Mouse (Mus musculus): ENCODE results near the gene Zbtb3.

The Zbtb3 gene

DNA sequence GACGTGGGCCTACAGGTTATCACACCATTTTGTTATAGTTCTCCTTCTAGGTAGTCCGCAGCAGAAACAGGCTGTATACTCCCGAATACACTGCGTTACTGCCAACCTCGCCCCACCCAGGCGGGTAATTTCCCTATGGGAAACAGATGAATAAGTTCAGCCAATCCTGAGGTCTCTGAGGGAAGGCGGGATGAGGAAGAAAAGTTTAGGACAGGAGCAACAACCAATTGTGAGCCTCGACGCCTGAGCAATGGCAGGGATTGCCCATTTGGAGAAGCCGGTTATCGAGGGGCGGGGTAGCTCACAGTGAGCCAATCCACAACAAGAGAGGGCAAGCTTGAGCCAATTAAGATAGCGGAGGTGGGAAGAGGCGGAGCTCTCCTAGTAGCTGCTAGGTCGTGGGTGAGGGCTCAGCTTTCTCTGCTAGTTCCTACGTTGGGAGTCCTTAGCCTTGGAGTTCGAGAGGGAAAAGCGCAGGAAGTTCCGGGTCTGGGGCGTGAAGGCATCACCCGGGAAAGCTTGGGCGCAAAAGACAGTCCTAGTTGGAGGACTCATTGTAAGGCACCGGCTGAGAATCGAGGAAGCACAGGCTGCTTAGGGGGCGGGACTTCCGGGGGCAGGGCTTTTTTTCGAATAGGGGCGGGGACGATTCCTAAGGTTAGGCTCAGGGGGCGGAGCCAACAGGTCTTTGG is at the start of gene Zbtb3:
TSS of gene Zbtb3 (plus strand) at position 426 of the 692 bp plus-strand sequence.
- DNase-seq (ENCODE audit: low read depth, low spot score): peak; percentile 98

DNA sequence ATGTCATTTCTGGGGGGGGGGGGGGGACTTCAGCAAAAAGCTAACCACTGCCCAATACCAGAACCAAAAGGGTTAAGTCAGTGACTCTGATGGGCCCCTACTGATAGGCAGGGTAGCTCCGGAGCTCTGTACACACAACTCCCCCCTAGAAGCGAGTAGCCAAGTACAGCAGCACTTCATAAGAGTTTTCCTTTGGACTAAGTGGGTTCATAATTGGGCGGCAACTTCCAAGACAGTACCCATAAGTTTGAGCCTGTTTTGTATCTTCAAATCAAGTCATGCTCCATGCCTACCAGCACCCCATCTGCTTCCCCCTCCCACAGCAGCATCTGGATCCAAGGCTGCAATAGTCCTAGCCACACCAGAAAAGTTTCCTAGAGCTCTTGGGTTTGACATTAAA is 46.7 kb upstream of the Zbtb3 start:
- no peak for DNase-seq (ENCODE audit: low read depth, low spot score)

DNA sequence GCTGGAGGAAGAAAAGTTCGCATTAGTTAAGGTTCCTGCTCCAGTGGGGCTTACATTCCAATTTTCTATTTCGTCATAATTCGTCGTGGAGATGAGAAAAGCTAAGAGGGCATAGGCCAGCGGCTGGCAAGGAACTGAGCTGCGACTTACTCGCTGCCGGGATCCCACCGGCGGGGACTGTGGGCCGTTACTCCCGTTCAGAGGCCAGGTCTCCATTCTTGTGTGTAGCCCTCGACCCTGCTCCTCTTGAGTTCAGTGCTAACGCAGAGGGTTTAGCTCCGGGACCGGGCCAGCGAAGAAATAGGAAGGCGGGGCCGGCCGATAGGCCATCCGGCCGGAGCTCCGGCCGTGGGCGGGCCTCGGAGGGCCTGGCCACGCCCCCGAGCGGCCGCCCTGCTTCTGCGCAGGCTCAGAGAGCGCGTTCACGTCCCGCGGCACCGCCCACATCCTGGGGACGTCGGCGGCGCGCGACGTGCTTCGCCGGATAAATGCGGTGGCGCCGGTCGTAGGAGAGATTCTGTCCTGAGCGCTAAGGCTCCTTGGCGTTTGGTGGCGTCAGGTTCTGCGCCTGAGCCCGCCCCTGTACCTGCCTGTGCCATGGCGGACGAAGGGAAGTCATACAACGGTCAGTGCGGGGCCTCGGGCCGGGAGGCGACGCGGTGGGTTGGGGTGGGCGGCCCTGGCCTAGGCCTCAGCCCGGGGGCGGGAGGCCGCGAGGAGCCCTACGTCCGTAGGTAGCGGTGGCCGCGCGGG is 45.5 kb upstream of the Zbtb3 start, which contains the start of gene Nxf1:
TSS of gene Nxf1 (plus strand) at position 439 of the 753 bp plus-strand sequence.
- DNase-seq (ENCODE audit: low read depth, low spot score): peak; percentile 84

DNA sequence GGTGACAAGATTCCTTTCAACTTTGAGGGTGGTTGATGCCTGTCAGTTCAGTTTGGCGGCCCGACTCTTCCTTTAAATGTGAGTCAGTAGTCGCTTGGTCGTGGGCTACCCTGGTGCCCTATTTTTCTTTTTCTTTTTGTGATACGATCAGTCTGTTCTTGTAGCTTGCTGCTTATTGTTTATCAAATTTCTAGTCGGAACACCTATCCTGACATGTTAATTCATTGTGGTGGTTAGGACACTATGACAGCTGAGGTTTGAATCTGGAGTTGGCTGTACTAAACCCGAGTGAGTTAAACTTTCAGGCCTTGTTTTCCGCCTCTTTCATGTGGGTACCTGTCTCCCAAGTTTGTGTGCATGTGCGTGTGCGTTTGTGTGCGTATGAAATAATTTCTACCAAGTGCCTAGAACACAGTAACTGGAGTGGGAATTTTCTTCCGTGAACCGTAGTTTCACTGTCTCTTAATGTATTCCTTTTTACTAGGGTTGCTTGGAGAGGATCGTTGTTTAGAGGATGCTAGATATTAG is 44.8 kb upstream of the Zbtb3 start:
- no peak for DNase-seq (ENCODE audit: low read depth, low spot score)

DNA sequence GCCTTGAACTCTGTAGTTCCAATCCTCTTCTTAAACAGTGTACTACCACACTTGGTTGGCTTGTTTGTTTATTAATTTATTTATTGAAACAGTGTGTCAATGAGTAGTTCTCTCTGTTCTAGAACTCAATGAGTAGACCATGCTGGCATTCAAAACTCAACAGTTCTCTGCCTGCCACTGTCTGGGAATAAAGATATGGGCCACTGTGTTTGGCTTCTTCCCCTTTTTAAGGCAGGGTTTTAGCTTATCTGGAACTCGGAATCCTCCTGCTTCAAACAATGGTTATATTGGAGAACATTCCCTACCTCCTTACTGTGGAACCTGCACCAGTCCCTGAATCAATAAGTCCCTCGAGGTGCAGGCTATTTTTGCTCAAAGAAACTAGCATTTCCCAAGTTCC is 43.5 kb upstream of the Zbtb3 start:
- DNase-seq (ENCODE audit: low read depth, low spot score): no peak

DNA sequence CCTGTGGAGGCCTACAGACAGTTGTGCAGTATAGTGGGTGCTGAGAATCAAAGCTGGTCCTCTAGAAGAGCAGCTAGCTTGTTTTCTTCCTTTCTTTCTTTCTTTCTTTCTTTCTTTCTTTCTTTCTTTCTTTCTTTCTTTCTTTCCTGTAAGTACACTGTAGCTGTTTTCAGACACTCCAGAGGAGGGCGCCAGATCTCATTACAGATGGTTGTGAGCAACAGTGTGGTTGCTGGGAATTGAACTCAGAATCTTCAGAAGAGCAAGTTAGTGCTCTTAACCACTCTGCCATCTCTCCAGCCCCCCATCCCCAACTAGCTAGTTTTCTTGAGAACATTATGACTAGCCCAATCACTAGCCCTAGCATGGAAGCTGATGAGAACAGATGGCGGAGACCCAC is 41.6 kb upstream of the Zbtb3 start:
- no peak for DNase-seq (ENCODE audit: low read depth, low spot score)

DNA sequence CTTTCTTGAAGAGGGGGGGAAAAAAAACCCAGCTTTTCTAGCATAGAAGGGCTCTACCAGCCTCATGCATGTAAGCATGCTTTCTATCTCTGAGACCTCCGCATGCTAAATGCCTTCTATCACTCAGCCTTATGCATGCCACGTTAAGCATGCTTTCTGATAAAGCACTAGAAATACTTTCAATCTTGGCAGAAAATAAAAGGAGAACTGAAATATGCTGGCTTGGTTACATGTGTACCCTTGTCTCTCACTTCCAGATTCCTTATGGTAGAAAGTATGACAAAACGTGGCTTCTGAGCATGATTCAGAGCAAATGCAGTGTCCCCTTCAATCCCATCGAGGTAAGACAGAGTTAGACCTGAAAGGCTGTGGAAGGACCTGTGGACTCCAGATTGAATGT is 39.1 kb upstream of the Zbtb3 start:
- DNase-seq (ENCODE audit: low read depth, low spot score): no peak

DNA sequence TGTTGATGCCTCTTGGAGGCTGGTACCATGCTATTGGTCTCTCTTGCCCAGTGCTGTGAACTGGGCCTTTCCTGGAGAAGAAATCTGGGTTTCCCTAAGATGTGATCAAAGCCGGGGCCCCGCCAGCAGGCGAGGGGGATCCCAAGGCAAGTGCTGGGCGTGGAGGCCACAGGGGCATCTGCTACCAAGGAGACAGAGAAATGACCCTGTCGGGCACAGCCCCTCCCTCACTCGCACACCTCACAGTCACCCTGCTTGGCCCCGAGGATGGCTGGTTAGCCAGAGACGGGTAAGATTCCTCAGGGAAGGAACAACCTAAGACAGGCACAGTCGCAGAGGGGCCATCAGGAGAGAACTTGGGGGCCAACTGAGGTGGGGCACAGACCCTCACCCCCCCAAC is 36.8 kb upstream of the Zbtb3 start:
- no peak for DNase-seq (ENCODE audit: low read depth, low spot score)

DNA sequence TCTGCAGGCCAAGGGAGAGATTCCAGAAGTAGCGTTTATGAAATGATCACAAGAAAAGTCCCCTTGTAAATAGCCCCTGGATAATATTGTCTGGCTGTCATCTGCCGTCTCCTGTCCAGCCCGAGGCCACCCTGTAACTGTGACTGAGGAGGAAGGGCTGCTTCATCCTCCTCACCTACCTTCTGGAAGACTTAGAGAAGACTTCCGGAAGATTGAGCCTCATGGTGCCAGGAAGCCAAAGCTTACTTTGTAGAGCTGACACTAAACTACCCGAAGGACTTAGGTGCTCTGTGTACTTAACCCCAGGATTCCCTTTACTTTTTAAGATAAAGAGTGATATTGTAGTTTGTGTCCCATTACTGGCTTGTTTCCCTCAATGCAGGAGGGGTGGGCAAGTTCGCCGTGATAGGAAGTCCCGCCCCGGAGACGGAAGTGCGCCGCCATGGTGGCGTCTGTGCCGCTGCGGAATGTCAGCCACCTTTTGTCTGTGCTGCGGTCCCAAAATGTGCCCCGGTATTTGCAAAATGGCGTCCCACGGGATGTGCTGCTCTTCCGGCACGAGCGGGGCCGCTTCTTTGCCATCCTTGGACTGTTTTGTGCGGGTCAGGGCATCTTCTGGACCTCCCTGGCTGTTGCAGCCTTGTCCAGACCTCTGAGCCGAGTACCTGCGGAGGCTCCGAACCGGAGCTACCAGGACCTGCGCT is 31.6 kb upstream of the Zbtb3 start, which contains the start of gene Tmem223:
TSS of gene Tmem223 (plus strand) at position 430 of the 704 bp plus-strand sequence.
- DNase-seq (ENCODE audit: low read depth, low spot score): peak; percentile 49

DNA sequence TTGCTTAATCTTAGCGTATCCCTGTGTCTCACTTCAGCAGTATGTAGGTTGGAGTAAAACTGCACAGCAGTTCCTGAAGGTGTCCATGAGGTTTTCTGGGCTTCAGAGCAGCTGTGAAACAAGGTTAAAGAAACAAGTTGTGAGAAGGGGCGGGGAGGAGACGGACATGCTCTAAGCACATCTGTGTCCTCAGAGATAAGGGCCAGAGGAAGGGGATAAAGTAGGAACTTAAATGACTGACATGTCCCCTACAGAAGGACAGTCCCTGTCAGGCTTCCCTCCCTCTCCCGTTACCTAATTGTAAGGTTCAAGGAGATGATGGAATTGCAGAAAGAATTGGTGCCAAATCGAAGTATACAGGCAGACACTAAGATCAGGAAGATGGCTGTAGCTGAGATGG is 29.4 kb upstream of the Zbtb3 start:
- DNase-seq (ENCODE audit: low read depth, low spot score): no peak

DNA sequence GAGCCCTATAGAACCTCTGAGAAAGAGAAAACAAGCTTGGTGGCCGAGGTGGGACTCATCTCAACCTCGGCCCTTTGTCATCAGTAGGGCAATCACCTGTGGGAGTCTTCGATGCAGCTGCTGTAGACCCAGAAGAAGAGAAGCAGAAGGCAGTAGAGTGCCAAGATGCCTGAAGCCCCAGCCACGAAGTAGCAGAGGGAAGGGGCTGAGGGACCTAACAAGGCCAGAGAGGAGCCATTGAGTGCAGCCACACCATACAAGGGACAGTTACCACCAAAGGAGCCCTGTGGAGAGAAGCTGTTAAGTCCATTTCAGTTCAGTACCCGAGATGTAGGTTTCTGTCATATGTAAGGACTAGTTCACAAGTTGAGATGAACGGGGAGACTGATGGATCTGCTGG is 28.9 kb upstream of the Zbtb3 start:
- no peak for DNase-seq (ENCODE audit: low read depth, low spot score)

DNA sequence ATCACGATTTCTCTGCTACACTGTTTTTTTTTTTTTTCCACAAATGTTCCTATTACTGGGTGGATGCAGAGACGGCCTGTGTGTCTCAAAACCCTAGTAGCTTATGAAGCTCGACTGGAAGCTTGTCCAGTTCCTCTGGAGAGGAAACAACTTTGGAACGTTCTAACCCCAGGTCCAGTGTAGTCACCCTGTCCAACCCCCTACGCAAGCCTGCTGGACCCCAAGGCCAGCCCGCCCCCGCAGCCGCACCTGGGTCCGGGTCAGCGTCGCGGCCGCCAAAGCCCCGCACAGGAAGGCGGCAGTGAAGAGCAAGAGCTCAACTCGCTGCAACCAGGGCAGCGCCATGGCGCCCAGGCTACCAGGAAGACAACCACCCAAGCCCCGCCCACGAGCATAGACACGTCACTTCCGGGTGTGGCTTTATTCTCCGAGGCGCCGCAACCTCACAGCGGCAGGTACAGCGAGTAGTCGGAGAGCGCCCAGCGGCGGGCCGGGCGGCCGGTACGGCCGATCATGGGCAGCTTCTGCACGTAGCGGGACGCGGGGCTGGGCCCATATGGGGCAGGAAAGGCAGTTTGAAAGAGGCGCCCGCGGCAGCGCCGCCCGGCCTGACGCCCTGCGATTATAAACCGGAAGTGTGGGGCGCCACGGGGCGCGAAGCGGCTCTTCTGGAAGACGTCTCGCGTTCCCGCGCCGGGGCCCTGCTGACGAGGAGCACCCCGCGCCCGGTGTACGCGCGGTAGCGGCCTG is 28.1 kb upstream of the Zbtb3 start, which contains the start of gene Tmem179b:
TSS of gene Tmem179b (minus strand) at position 382 of the 750 bp plus-strand sequence.
- DNase-seq (ENCODE audit: low read depth, low spot score): peak; percentile 87

DNA sequence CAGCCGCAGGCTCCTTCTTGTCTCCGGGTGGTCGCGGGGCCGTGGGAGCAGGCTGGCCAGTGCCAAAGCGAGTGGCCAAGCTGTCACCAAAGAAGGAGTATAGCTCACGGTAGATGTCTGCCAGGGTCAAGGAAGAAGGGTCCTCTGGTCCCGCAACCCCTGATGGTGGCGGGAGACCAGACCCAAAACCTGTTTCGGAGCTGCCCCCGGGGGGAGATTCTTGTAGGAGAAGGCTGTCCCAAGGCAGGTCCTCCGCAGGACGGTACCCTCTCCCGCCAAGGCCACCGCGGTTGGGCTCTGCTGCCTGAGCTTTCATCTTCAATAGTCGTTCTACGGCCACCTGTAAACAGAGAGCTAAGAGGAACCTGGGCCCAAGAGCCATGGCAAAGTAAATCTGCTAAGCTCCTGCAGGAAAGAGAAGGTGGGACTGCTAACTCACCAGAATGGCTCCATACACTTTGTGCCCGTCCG is 27.4 kb upstream of the Zbtb3 start:
- DNase-seq (ENCODE audit: low read depth, low spot score): no peak

DNA sequence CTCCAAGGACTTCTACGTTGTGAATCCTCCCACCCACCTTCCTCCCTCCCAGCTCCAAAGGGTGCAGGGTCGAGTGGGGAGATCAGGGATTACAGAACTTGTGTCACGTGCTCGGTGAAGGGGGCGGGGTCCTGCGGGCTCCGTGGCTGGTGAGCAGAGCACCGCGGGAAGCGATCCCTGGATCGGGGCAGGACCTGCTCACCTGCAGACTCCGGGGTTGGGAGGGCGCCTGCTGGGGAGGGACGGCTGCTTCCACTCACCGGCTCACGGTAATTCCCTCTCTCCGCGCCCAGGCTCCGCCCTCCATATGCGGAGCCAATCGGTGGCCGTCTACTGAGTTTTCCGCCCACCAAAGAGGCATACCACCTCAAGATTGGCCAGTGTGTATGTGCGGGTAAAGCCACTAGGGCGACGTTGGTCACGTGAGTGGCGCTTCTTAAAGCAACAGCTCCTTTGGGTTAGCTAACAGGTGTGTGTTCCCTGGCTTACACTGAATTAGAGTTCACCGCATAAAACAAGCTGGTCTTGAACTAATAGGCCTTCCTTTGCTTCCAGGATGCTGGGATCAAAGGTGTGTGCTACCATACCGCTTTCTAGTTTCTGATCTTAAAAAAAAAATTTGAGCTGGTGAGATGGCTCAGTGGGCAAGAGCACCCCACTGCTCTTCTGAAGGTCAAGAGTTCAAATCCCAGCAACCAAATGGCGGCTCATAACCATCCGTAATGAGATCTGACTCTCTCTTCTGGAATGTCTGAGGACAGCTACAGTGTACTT is 16.2 kb upstream of the Zbtb3 start, which contains the start of gene Taf6l:
TSS of gene Taf6l (minus strand) at position 410 of the 774 bp plus-strand sequence.
- peak; percentile 92 for DNase-seq (ENCODE audit: low read depth, low spot score)

DNA sequence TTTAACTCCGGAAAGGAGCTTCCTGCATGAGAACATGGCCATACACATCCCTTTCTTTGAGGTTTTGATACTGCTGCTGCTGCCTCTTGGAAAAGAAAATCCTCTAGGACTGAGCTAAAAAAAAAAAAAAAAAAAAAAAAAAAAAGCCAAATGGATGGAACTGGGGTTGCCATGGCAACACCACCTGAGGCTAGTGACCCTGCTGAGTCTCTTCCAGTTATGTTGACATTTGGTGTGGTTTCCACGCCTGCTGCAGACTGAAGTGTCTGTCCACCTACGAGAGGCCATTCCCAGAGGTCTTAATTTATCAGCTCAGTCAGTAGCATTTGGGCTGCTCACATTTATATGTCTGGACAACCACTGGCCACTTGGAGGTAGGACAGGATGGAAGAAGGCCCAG is 13.8 kb upstream of the Zbtb3 start:
- DNase-seq (ENCODE audit: low read depth, low spot score): no peak

DNA sequence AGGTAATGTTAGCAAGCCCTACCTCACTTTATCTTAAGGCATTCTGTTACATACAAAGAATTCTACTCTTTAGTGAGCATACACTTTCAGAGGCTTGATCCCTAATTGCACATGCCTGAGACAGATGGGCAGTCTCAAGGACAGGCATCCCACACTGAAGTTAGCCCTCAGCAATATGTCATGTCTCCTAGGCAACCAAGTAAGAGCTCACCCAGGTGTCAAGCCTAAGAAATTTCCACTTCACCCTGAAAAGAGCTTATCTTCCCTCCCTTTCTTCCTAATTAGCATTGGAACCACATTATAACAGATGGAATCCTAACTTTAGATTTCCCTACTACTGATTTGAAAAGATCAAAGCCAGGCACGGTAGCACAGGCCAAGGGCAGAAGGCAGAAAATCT is 13.2 kb upstream of the Zbtb3 start:
- no peak for DNase-seq (ENCODE audit: low read depth, low spot score)

DNA sequence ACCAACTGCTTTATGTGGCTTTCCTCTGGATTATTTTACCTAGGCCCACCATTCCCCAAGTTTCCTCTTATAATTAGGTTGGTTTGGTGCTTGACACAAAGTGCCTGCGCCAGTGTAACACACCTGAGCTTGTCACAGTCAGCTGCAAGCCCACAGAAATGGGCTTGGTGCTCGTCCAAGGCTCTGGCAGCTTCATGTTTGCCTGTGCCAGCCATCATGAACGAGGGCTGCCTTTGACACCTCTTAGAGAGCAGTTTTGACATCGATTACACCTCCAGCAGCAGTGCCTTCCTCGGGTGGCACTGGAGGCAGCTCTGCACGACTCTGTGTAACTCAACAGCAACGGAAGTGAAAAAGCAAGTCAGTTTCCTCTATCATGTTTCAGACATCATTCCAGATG is 12.2 kb upstream of the Zbtb3 start:
- no peak for DNase-seq (ENCODE audit: low read depth, low spot score)

DNA sequence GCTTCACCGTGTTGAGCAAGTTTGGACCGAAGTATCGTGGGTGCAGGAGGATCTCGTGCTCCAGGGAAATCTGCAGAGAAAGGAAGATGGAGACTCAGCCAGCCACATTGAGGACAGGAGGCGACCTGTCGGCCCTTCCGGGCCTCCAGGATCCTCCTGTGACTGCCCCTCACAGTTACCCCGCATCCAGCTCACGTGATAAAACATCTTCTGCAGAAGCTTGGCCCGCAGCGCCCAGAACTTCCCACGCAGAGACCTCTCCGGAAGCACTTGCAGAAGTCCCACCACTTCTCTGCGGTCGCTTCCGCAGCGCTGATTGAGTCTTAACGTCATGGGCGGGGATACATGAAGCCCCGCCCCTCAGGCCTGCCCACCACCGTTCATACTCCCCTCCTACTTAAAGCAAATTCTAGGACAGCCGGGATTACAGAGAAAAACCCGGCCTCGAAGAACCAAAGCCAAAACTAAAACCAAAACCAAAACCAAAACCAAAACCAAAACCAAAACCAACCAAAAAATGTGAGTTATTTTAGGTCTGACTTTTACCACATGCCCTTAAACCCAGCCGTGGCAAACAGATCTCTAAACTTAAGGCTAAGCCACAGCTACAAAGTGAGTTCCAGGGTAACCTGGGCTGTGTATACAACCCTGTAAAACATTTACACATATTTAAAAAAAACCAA is 4.0 kb upstream of the Zbtb3 start, which contains the start of gene Polr2g:
TSS of gene Polr2g (minus strand) at position 314 of the 683 bp plus-strand sequence.
- peak; percentile 80 for DNase-seq (ENCODE audit: low read depth, low spot score)

DNA sequence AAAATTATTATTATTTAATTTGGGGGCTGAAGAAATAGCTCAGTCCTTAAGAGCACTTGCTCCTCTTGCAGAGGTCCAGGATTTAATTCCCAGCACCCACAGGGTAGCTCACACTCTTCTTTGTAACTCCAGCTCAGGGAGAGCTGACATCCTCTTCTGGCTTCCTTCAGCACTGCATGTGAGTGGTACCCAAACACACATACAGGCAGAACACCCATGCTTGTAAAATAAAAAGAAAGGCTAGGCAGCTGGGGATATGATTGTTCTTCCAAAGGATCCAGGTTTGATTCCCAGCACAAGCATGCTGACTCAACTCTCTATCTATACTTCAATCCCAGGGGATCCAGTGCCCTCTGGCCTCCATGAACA is 3.4 kb upstream of the Zbtb3 start:
- no peak for DNase-seq (ENCODE audit: low read depth, low spot score)

All from brain, embryonic 18.5 days (tissue).